Comparison of ENCODE assay signal across 14 mouse cellular contexts in genomic region chr4:134387268-134387667, GRCm38 (mm10). TPM values are rescaled to one million over a fixed set of nuclear protein-coding genes. Genes with fewer than 3 reads are reported as not detected.
DNase-seq lines count a peak whose midpoint lies in the region; ATAC-seq and TF ChIP-seq lines count a peak whose summit lies in the region.
"Had no signal": no experiment of that assay in that cellular context is flagged by ENCODE, and none has a peak within 500 bp of the region (broad histone marks: within the 10 kb centered on the region; RNA-seq: fewer than 3 reads in every experiment).

No protein-coding gene starts in this region.

- no peaks in the 10 kb centered on the region for H3K9me3 ChIP-seq in hindbrain, postnatal 0 days (ENCODE audit: low read length)
- 0 out of 2 replicates have a peak, but pooled peaks cover 2% of the 10 kb centered on the region for H3K9me3 ChIP-seq in hindbrain, embryonic 16.5 days (ENCODE audit: control insufficient read depth, low read length)
- H3K9me3 ChIP-seq in limb, embryonic 10.5 days (replicated peaks): no peaks in the 10 kb centered on the region
- H3K9me3 ChIP-seq: limb, embryonic 13.5 days had no signal

- no peak overlapping the region for H3K4me3 ChIP-seq in hindbrain, postnatal 0 days (ENCODE audit: low read length)
- H3K4me3 ChIP-seq in hindbrain, embryonic 16.5 days (ENCODE audit: low read length): no peak overlapping the region
- no peak overlapping the region for H3K4me3 ChIP-seq in limb, embryonic 10.5 days
- H3K4me3 ChIP-seq: hindbrain, embryonic 10.5 days; limb, embryonic 13.5 days had no signal

- no peak overlapping the region for H3K4me2 ChIP-seq in hindbrain, postnatal 0 days (ENCODE audit: low read depth, low read length)
- no peak overlapping the region for H3K4me2 ChIP-seq in hindbrain, embryonic 16.5 days (ENCODE audit: low read length)
- H3K4me2 ChIP-seq: limb, embryonic 13.5 days had no signal

- peak; percentile 44 for TF ChIP-seq CTCF in hindbrain, postnatal 0 days (IDR thresholded peaks at IDR 0.05; ENCODE audit: low read depth)

- H3K4me1 ChIP-seq in hindbrain, postnatal 0 days (ENCODE audit: insufficient read depth, low read length): no peaks in the 10 kb centered on the region
- H3K4me1 ChIP-seq in hindbrain, embryonic 16.5 days (ENCODE audit: control insufficient read depth, insufficient read depth, low read depth, low read length): no peaks in the 10 kb centered on the region
- peaks cover under 1% of the 10 kb centered on the region; the same call in 1 of the 2 replicates for H3K4me1 ChIP-seq in limb, embryonic 10.5 days
- H3K4me1 ChIP-seq: limb, embryonic 13.5 days had no signal

- no peaks in the 10 kb centered on the region for H3K36me3 ChIP-seq in hindbrain, postnatal 0 days (ENCODE audit: insufficient read depth, low read length)
- no peaks in the 10 kb centered on the region for H3K36me3 ChIP-seq in hindbrain, embryonic 16.5 days (ENCODE audit: control insufficient read depth, insufficient read depth, low read length)
- H3K36me3 ChIP-seq in splenic B cell, adult 2 months (ENCODE audit: control insufficient read depth, insufficient read depth, low read length, poor library complexity, severe bottlenecking): no peaks in the 10 kb centered on the region
- no peaks in the 10 kb centered on the region for H3K36me3 ChIP-seq in limb, embryonic 10.5 days
- H3K36me3 ChIP-seq: hindbrain, embryonic 10.5 days; limb, embryonic 13.5 days had no signal

- H3K27ac ChIP-seq in hindbrain, postnatal 0 days: no peak overlapping the region
- H3K27ac ChIP-seq in hindbrain, embryonic 16.5 days (ENCODE audit: low read depth, low read length): no peak overlapping the region
- no peak overlapping the region for H3K27ac ChIP-seq in limb, embryonic 10.5 days
- H3K27ac ChIP-seq: hindbrain, embryonic 10.5 days; limb, embryonic 13.5 days had no signal

- peak; percentile 30 for DNase-seq in hindbrain, postnatal 0 days (ENCODE audit: low spot score)
- peak; percentile 34 for DNase-seq in lung, postnatal 10 days
- no peak for DNase-seq in lung, adult 18-20 months
- DNase-seq in splenic B cell, adult 2 months (ENCODE audit: low read depth, low spot score): peak; percentile 62
- no peak for DNase-seq in limb, embryonic 10.5 days (ENCODE audit: low spot score)
- DNase-seq in heart, postnatal 4 days: no peak
- DNase-seq: cerebellum, adult 9-10 months; layer of hippocampus, adult 9-11 months; right cerebral cortex, postnatal 25 days had no signal

- no peak for ATAC-seq in hindbrain, postnatal 0 days
- no peak for ATAC-seq in hindbrain, embryonic 16.5 days
- peak; percentile 47; the same call in 1 of the 2 replicates for ATAC-seq in common myeloid progenitor, adult 5-6 weeks (replicated peaks; ENCODE audit: low read depth, poor library complexity, severe bottlenecking)

- no peak overlapping the region for H3K9ac ChIP-seq in hindbrain, postnatal 0 days (replicated peaks; ENCODE audit: low read length)
- H3K9ac ChIP-seq in hindbrain, embryonic 16.5 days (ENCODE audit: low read depth, low read length): no peak overlapping the region
- H3K9ac ChIP-seq: limb, embryonic 13.5 days had no signal

- no peaks in the 10 kb centered on the region for H3K27me3 ChIP-seq in hindbrain, postnatal 0 days (ENCODE audit: insufficient read depth, low read length)
- no peaks in the 10 kb centered on the region for H3K27me3 ChIP-seq in hindbrain, embryonic 16.5 days (replicated peaks; ENCODE audit: control insufficient read depth, insufficient read depth, low read length)
- no peaks in the 10 kb centered on the region for H3K27me3 ChIP-seq in splenic B cell, adult 2 months (ENCODE audit: control insufficient read depth, insufficient read depth, low read length, poor library complexity, severe bottlenecking)
- H3K27me3 ChIP-seq in limb, embryonic 10.5 days (ENCODE audit: low read depth, poor library complexity, severe bottlenecking): no peaks in the 10 kb centered on the region
- H3K27me3 ChIP-seq: limb, embryonic 13.5 days had no signal

- 71% methylated on average over 6 of the region's 6 CpGs for WGBS in hindbrain, postnatal 0 days
- WGBS in hindbrain, embryonic 16.5 days: 76% methylated on average over 6 of the region's 6 CpGs
- WGBS in limb, embryonic 10.5 days: 81% methylated on average over 6 of the region's 6 CpGs

RNA-seq across cellular contexts. Expression of gene Extl1, which starts 3.6 kb away (rescaled TPM):
- 0.54 and 1.8 TPM in 2 replicates for total RNA-seq in hindbrain, postnatal 0 days (2014; rRNA removed)
- polyA plus RNA-seq in hindbrain, postnatal 0 days (2015; fragmentation: Nextera tagmentation; extraction: Ambion mirVana): 0.39 and 0.66 TPM in 2 replicates
- 0.65 and 0.66 TPM in 2 replicates for polyA plus RNA-seq in hindbrain, embryonic 16.5 days (2015; fragmentation: Nextera tagmentation; extraction: Ambion mirVana)
- total RNA-seq in common myeloid progenitor, adult 5-6 weeks (2017): not detected in 2 replicates
- polyA plus RNA-seq in limb, embryonic 10.5 days (2016; fragmentation: Nextera tagmentation; extraction: Ambion mirVana): 0.44 and 0.75 TPM in 2 replicates
- 1 to 10 TPM; 2.7 to 2.9 TPM for total RNA-seq in heart, postnatal 4 days (2021)

RNA-seq across cellular contexts. Expression of gene Pafah2, which starts 8.9 kb away (rescaled TPM):
- 12.1 and 17.9 TPM in 2 replicates for total RNA-seq in hindbrain, postnatal 0 days (2014; rRNA removed)
- polyA plus RNA-seq in hindbrain, postnatal 0 days (2015; fragmentation: Nextera tagmentation; extraction: Ambion mirVana): 5.3 and 6.7 TPM in 2 replicates
- 7.8 and 8.5 TPM in 2 replicates for polyA plus RNA-seq in hindbrain, embryonic 16.5 days (2015; fragmentation: Nextera tagmentation; extraction: Ambion mirVana)
- total RNA-seq in common myeloid progenitor, adult 5-6 weeks (2017): 16.4 and 18.4 TPM in 2 replicates
- polyA plus RNA-seq in limb, embryonic 10.5 days (2016; fragmentation: Nextera tagmentation; extraction: Ambion mirVana): 8.1 and 8.6 TPM in 2 replicates
- total RNA-seq in heart, postnatal 4 days (2021): 1 to 10 TPM; 8.6 to 8.9 TPM

RNA-seq across cellular contexts. Expression of gene Slc30a2, which starts 44.3 kb away (rescaled TPM):
- 0.43 TPM in 1 of 2 replicates, not detected in the other for total RNA-seq in hindbrain, postnatal 0 days (2014; rRNA removed)
- polyA plus RNA-seq in hindbrain, postnatal 0 days (2015; fragmentation: Nextera tagmentation; extraction: Ambion mirVana): 0.09 and 0.18 TPM in 2 replicates
- polyA plus RNA-seq in hindbrain, embryonic 16.5 days (2015; fragmentation: Nextera tagmentation; extraction: Ambion mirVana): 0.17 and 0.25 TPM in 2 replicates
- not detected in 2 replicates for total RNA-seq in common myeloid progenitor, adult 5-6 weeks (2017)
- not detected in 2 replicates for polyA plus RNA-seq in limb, embryonic 10.5 days (2016; fragmentation: Nextera tagmentation; extraction: Ambion mirVana)
- under 1 TPM; 0.29 to 0.61 TPM for total RNA-seq in heart, postnatal 4 days (2021)
- polyA plus RNA-seq: forebrain, embryonic 11.5 days had no signal

Comparison
In these comparisons a context has a peak if more than half of its experiments do, and no peak if none do; other contexts are left out.
1. DNase-seq: peak in hindbrain, postnatal 0 days (single experiment), lung, postnatal 10 days (single experiment) and splenic B cell, adult 2 months (single experiment); none in lung, adult 18-20 months (0 of 2), limb, embryonic 10.5 days (single experiment) and heart, postnatal 4 days (single experiment).